Mouse (Mus musculus): Measurements from ENCODE around the gene Best2.

Gene Best2

DNA sequence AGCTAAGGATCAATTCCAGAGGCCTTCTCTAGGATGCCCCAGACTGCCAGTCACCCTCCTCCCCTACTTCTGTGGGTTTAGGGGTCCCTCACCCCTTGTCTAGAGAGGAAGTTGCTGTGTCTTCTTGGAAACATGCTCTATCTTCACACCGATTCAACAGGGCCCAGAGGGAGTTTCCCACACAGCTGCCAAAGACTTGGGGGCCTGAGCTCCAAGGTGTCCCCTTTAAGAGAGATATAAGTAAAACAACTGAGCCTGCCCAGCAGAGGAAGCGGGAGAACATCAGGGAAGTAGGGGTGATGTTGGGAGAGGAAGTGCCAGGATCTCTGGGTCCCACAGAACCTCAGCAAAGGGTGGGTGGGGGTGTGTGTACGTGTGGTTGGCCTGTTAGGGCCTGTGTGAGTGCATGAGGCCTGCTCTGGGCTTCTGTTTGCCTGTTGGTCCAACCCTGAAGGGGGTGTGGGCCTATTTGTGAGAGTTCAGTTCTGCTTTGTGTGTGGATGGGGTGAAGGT lies 31.8 kb downstream of the Best2 start:
- DNase-seq (ENCODE audit: low spot score in 2 of 2), result no peak

- no peak for DNase-seq (ENCODE audit: low spot score in 2 of 2)
Measured at GRCm38 (mm10) chr8:84981644-84982498, 32.5 kb downstream of the Best2 start.

GRCm38 (mm10) chr8:84980622-84981358 lies 33.5 kb downstream of the Best2 start:
- DNase-seq (ENCODE audit: low spot score in 2 of 2), result peak; percentile 82 to 86

DNA sequence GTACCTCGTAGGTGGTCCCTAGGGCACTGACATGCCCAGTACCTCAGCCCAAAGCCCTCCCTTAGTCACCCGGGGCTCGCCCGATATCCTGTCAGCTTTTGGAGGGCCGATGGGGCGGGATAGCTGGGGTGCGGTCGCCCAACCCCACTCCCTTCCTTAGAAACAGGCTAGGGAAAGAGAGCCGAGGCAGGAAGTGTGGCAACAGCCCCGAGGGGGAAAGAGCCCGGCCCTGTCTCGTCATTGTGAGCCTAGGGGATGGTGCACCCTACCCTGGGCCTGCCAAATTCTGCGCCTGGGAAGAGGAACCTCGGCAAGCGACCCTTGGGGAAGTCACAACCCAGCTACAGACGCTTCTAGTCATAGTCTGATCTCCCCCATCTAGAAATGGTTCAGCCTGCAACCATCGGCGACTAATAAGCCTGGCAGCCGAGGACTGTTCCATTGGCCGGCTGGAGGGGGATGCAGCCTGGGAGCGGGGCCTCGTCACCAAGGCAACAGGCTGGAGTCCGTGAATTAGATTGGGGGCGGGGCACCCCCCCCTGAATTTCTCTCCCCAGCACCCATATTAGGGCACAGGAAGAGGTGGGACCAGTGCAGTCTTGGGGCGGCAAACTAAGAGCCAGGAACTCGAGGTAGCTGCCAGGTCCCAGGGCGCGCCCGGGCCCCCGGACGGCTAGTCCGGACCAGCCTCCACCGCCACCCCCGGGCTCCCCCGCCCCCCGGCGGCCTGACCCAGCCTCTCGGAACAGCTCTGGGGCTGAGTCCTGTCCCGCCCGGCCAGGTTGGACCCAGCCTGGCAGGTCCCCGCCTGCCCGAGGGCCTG lies 34.5 kb downstream of the Best2 start:
- DNase-seq (ENCODE audit: low spot score in 2 of 2), result peak; percentile 96

DNA sequence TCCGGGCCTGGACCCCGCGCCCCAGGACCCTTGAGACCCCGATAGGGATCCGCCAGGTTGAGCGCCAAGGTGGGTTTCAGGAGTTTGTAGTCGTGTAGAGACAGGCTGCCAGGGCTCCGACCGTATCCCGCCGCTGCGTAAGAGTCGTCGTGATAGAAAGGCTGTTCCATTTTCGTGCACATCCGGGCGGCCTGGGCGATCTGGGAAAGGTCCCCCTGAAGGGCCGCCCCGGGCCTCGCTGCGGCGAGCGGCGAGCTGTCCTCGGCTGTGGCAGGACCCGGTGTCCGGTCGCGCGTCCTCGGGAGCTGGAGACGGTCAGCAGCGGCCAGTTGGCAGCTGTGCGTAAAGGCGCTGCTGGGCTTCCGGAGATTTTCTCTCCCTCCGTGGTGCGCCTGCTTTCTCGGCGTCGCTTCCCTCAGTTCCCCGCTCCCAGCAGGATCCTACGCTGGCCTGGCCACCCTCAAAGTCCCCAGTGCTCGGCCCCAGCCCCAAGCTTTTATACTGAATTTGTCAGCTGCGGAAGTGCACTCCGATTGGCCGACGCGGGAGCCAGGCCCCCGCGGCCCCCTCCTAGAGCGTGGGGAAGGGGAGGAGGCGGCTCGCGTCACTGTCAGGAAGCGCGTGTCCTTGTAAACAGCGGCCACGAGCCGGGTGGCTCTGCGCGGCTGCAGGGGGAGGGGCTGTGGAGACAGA lies 35.9 kb downstream of the Best2 start, which contains the start of gene Junb:
Gene Junb (minus strand): TSS at position 471 of the 693 bp plus-strand sequence.
- DNase-seq (ENCODE audit: low spot score in 2 of 2), result peak; percentile 98 to 99

DNA sequence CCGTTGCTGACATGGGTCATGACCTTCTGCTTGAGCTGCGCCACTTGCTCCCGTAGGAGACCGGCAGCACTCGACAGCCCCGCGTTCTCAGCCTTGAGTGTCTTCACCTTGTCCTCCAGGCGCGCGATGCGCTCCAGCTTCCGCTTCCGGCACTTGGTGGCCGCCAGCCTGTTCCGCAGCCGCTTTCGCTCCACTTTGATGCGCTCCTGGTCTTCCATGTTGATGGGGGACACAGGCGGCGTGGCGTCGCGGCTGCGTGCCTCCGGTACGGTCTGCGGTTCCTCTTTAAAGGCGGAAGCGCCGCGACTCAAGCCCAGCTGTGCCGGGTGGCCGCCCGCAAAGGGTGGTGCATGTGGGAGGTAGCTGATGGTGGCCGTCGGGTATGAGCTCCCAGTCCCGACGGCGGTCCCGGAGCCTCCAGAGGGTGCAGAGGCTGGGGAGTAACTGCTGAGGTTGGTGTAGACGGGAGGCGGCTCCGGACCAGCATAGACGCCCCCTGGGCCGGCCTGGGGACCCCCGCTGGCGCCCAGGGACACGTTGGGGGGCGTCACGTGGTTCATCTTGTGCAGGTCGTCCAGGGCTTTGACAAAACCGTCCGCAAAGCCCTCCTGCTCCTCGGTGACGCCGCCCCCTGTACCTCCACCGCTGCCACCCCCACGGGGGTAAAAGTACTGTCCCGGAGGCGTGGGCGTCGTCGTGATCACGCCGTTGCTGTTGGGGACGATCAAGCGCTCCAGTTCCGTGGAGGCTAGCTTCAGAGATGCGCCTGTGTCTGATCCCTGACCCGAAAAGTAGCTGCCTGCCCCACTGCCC lies 36.7 kb downstream of the Best2 start:
- peak; percentile 70 to 73 for DNase-seq (ENCODE audit: low spot score in 2 of 2)

DNA sequence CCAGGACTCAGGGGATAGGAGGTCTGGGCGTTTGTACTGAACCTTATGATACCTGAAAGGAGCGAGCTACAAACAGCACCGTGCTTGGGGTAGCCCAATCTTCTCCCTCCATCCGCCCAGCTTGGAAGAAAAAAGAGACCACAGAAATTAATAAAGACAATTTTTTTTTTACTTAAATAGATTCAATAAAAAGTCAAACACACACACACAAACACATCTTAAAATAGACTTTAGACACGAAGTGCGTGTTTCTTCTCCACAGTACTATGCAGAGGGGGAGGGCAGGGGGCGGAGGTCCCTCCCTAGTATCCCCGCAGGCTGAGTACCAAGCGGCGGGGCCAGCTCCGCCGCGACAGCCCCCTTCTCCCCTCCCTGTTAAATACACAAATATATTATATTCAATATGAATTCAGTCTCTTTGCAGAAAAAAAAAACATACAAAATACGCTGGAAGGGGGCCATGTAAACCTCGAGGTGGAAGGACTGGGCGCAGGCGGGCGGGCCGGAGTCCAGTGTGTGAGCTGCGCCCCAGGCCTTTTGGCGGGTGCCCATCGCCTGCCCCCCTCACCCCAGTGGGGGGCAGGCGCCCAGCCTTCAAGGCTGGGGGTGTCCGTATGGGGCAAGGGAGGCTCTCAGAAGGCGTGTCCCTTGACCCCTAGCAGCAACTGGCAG lies 37.4 kb downstream of the Best2 start:
- DNase-seq (ENCODE audit: low spot score in 2 of 2), result no peak

DNA sequence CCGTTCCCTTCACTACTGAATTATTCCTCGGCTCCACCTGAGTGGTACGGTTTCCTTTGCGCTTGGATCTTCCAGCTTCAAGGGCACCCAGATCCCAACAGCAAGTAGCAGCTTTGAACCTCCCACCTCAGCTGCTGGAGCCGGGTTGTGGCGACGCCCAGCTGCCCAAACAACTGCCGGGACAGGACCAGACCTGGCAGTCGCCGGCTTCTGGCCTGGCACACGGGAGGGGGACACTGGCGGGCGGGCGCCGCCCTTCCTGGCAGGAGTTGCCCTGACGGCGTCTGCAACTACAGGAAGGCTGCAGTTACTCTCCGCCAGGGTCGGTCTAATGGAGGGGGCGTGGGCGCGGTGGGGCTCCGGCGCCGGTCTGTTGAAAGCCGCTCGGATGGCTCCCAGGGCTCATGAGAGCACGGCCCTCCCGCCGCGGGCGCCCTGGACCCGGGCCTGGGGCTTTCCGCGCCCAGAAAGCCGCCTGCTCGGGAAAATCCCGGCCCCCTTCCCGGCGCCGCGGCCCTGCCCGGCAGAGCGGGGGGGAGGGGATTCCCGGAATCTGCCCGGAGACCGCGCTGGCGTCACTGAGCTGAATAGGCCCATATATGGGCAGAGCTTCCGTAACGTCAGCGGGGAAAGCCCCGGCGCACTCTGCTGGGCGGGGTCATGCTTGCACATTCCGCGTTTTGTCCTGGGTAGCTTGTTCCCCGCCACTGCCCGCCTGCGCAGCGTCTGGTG lies 38.1 kb downstream of the Best2 start:
- peak; percentile 96 to 97 for DNase-seq (ENCODE audit: low spot score in 2 of 2)

GRCm38 (mm10) chr8:84975434-84975833 lies 38.9 kb downstream of the Best2 start:
- DNase-seq (ENCODE audit: low spot score in 2 of 2), result peak; percentile 67 to 69

DNA sequence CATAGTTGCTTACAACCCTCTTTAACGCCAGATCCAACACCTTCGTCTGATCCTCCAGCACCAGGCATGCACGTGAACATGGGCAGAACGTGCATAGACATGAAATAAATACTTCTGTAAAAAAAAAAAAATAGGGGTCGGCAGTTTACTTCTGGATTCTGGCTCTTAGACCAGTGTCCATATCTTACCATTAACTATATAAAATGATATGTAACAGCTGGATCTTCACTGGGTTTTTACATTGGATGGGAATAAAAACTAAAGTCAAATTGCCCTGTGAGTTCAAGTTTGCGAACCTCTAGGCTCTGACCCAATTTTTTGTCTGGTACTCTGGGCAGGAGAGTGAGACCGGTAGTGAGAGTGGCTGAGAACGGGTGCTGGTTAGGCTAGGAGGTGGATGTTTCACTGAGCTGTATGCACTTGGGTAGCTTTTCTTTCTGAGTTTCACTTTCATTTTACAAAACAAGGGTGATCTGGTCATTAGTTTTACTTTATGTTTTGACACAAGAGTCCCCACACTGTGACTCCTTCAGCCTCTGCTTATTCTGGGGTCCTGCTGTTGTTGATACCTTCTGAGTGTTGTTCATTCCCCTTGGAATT lies 39.7 kb downstream of the Best2 start:
- no peak for DNase-seq (ENCODE audit: low spot score in 2 of 2)

- DNase-seq (ENCODE audit: low spot score in 2 of 2), result peak; percentile 62 to 79
Measured at GRCm38 (mm10) chr8:84973803-84974542, 40.4 kb downstream of the Best2 start.

GRCm38 (mm10) chr8:84973079-84973478 lies 41.3 kb downstream of the Best2 start:
- no peak for DNase-seq (ENCODE audit: low spot score in 2 of 2)

DNA sequence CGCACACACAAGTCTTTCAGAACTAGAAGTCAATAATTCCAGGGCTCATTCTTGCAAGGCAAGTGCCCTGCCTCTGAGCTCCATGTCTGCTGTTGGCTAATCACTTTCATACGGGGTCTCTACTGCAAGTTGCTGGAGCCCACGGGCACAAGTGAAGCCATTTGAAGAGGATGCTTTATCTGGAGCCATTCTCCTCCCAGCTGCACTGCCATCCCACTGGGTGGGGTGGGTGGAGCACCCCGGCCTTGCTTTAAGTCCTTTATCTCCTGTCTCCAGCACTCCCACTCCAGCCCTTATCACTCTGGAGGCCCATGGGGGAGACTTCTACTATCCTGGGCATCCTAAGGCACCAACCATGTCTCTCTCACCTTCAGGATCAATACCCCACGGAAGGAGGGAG lies 43.4 kb downstream of the Best2 start:
- DNase-seq (ENCODE audit: low spot score in 2 of 2), result no peak

DNA sequence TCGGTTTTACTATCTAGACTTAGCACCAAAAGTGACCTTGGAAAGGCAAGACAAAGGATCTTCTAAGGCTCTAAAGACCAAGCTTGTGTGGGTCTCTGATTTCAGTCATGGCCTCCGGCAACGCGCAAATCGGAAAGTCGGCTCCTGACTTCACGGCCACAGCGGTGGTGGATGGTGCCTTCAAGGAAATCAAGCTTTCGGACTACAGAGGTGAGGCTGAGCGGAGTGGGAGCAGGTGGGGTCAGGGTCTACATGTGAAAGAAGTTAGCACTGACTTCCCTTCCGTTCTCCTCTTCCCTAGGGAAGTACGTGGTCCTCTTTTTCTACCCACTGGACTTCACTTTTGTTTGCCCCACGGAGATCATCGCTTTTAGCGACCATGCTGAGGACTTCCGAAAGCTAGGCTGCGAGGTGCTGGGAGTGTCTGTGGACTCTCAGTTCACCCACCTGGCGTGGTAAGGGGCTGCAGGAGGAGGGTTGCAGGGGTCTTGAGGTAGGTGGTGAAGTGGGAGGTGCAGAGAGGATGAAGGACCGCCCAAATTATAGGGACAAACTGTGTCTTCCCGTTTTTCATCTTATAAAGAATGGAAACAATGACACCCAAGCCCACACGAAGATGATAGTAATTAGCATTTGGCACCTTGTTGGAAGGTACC lies 44.1 kb downstream of the Best2 start:
- DNase-seq (ENCODE audit: low spot score in 2 of 2), result no peak

- DNase-seq (ENCODE audit: low spot score in 2 of 2), result peak; percentile 68 to 79
Measured at GRCm38 (mm10) chr8:84969241-84970134, 44.8 kb downstream of the Best2 start, which contains the start of the genes Gm49661, Prdx2 and Rnaseh2a. TSS of gene Gm49661 (minus strand) at chr8:84969433. TSS of gene Prdx2 (plus strand) at chr8:84969587. TSS of gene Rnaseh2a (minus strand) at chr8:84969767.

- peak; percentile 27 to 40 for DNase-seq (ENCODE audit: low spot score in 2 of 2)
Measured at GRCm38 (mm10) chr8:84968650-84969049, 45.7 kb downstream of the Best2 start.

All from heart, adult 9 months (tissue).